Mouse (Mus musculus) lung, adult 2 months (tissue): ENCODE measurements around the gene Tipin. TPM values are rescaled to one million over a fixed set of nuclear protein-coding genes. Genes with fewer than 3 reads are reported as not detected.

Experiments
- DNase-seq: peaks from one replicate; pipeline ENCODE4 v3.0.0; 2022
- H3K4me1 ChIP-seq: fragments of 200-500 bp; 2 replicates; pipeline ENCODE4 v1.6.1; 2011; ENCODE audit warnings: low read length; ENCODE audit not compliant: control insufficient read depth, insufficient read depth
- H3K4me3 ChIP-seq: fragments of 200-500 bp; replicated peaks from 2 replicates; pipeline ENCODE3; 2011; ENCODE audit warnings: low read depth, mild to moderate bottlenecking, control low read depth, low read length; ENCODE audit errors: extremely low read depth
- CTCF ChIP-seq: fragments of 200-500 bp; IDR thresholded peaks from 2 replicates; pipeline ENCODE4 v1.5.1; 2011; ENCODE audit warnings: mild to moderate bottlenecking, low read length, control low read depth; ENCODE audit not compliant: insufficient read depth
- POLR2A ChIP-seq: fragments of 200-500 bp; IDR thresholded peaks from 2 replicates; pipeline ENCODE4 v1.6.1; 2011; ENCODE audit warnings: low read depth, mild to moderate bottlenecking, control low read depth, low read length, borderline replicate concordance; ENCODE audit errors: extremely low read depth
- WGBS: fragments of 180-500 bp; shearing (Covaris S2); methylation state at CpG from one replicate; pipeline ENCODE4 v1.1.7; 2018; 5-methylcytosine and 5-hydroxymethylcytosine counted together
- polyA plus RNA-seq: library from polyadenylated mRNA; depleted of rRNA; stranded (reverse); fragments of >200 nt; gene quantifications from 2 replicates; pipeline ENCODE4 v1.2.3, GENCODE M21; 2012; rRNA removed

Tipin gene
- polyA plus RNA-seq, 1 experiment = 4.9 TPM

- Histone ChIP-seq H3K4me1 (no peaks in the 10 kb centered on the region), H3K4me3 (peak overlapping the region; percentile 81)
- peak; percentile 86 for DNase-seq
- WGBS = under 1% methylated on average over 84 of the region's 85 CpGs
- TF ChIP-seq CTCF (no peak), POLR2A (peak; percentile 59; the same call in 1 of the 2 replicates)
These were observed 59.2 kb downstream of the Tipin start for GRCm38 (mm10) chr9:64340351-64341253.

- H3K4me3 ChIP-seq = peak within 1 kb of the TSS; percentile 81
- 2% methylated on average over 16 of the region's 16 CpGs for WGBS
- no peak for TF ChIP-seq CTCF
- no peak for TF ChIP-seq POLR2A
- H3K4me1 ChIP-seq = no peaks in the 10 kb centered on the region
- no peak for DNase-seq
These were observed 59.8 kb downstream of the Tipin start, which contains the start of gene Dis3l for GRCm38 (mm10) chr9:64341254-64341566. Gene Dis3l (minus strand): TSS chr9:64341288.

GRCm38 (mm10) chr9:64341671-64342070 lies 60.3 kb downstream of the Tipin start:
- Histone ChIP-seq H3K4me3 (no peak overlapping the region), H3K4me1 (no peaks in the 10 kb centered on the region)
- WGBS = 53% methylated on average over 8 of the region's 8 CpGs
- TF ChIP-seq POLR2A (no peak), CTCF (no peak)
- no peak for DNase-seq

GRCm38 (mm10) chr9:64343656-64344055 lies 62.3 kb downstream of the Tipin start:
- no peak for DNase-seq
- Histone ChIP-seq H3K4me1 (no peaks in the 10 kb centered on the region), H3K4me3 (no peak overlapping the region)
- WGBS = 92% methylated on average over 2 of the region's 2 CpGs
- no peak for TF ChIP-seq CTCF
- TF ChIP-seq POLR2A = no peak

GRCm38 (mm10) chr9:64345931-64346330 lies 64.5 kb downstream of the Tipin start:
- TF ChIP-seq POLR2A = no peak
- no peak for TF ChIP-seq CTCF
- Histone ChIP-seq H3K4me1 (no peaks in the 10 kb centered on the region), H3K4me3 (no peak overlapping the region)
- no peak for DNase-seq
- WGBS = 51% methylated on average over 5 of the region's 5 CpGs

- Histone ChIP-seq H3K4me1 (no peaks in the 10 kb centered on the region), H3K4me3 (no peak overlapping the region)
- 0% methylated on average over 1 of the region's 1 CpGs for WGBS
- TF ChIP-seq CTCF = no peak
- no peak for TF ChIP-seq POLR2A
- DNase-seq = no peak
These were observed 66.0 kb downstream of the Tipin start for GRCm38 (mm10) chr9:64347377-64347776.

- DNase-seq = no peak
- no peak overlapping the region for H3K4me3 ChIP-seq
- 41% methylated on average over 5 of the region's 5 CpGs for WGBS
- TF ChIP-seq POLR2A (no peak), CTCF (no peak)
- H3K4me1 ChIP-seq = no peaks in the 10 kb centered on the region
These were observed 68.1 kb downstream of the Tipin start for GRCm38 (mm10) chr9:64349490-64349889.

GRCm38 (mm10) chr9:64351191-64351590 lies 69.8 kb downstream of the Tipin start:
- TF ChIP-seq CTCF (peak; percentile 14; the same call in 1 of the 2 replicates), POLR2A (no peak)
- no peak for DNase-seq
- Histone ChIP-seq H3K4me1 (no peaks in the 10 kb centered on the region), H3K4me3 (no peak overlapping the region)
- 42% methylated on average over 3 of the region's 3 CpGs for WGBS

Other genes with a start within 250 kb of the Tipin start
- gene Lctl, start 164.4 kb upstream of the Tipin start, polyA plus RNA-seq = 2.9 TPM in 2 replicates
- 0.43 and 0.91 TPM in 2 replicates for gene Zwilch, start 108.5 kb upstream of the Tipin start, polyA plus RNA-seq
- 232 and 320 TPM in 2 replicates for gene Rpl4, start 108.2 kb upstream of the Tipin start, polyA plus RNA-seq
- 7.6 and 11.9 TPM in 2 replicates for gene Snapc5, start 102.3 kb upstream of the Tipin start, polyA plus RNA-seq
- not detected in 2 replicates for gene Uchl4, start 46.4 kb upstream of the Tipin start, polyA plus RNA-seq
- 35.0 and 50.8 TPM in 2 replicates for gene Map2k1, start 27.9 kb upstream of the Tipin start, polyA plus RNA-seq
- 8.2 and 8.9 TPM in 2 replicates for gene Dis3l, start 59.7 kb downstream of the Tipin start, polyA plus RNA-seq
- 0.52 and 0.67 TPM in 2 replicates for gene Megf11, start 104.0 kb downstream of the Tipin start, polyA plus RNA-seq